Mouse (Mus musculus) forebrain, embryonic 11.5 days (tissue): ENCODE results near the gene Clasp2. TPM values are rescaled to one million over a fixed set of nuclear protein-coding genes. Genes with fewer than 3 reads are reported as not detected.

Experiments used
- ATAC-seq: fragments of 200-750 bp; cut with Nextera tagmentation; replicated peaks from 2 replicates; pipeline ENCODE4 v1.8.0; 2017; ENCODE audit warnings: moderate TSS enrichment; ENCODE audit not compliant: low FRiP score
- DNase-seq: peaks from one replicate; pipeline ENCODE4 v3.0.0-alpha.2; 2017; ENCODE audit warnings: low spot score
- H3K27ac ChIP-seq: fragments of 300-500 bp; sonication (generic); 2 replicates; pipeline ENCODE4 v1.5.1; 2014; ENCODE audit warnings: low read depth, low read length
- H3K27me3 ChIP-seq: fragments of 300-500 bp; sonication (generic); 2 replicates; pipeline ENCODE4 v1.6.1; 2014; ENCODE audit warnings: mild to moderate bottlenecking, low read length, mixed read lengths; ENCODE audit not compliant: control insufficient read depth, insufficient read depth
- H3K36me3 ChIP-seq: fragments of 300-500 bp; sonication (generic); 2 replicates; pipeline ENCODE4 v1.6.1; 2014; ENCODE audit warnings: mild to moderate bottlenecking, low read length, moderate library complexity, mixed read lengths; ENCODE audit not compliant: control insufficient read depth, insufficient read depth
- H3K4me1 ChIP-seq: fragments of 300-500 bp; sonication (generic); replicated peaks from 2 replicates; pipeline ENCODE4 v1.6.1; 2014; ENCODE audit warnings: low read length, mixed read lengths; ENCODE audit not compliant: control insufficient read depth, insufficient read depth
- H3K4me2 ChIP-seq: fragments of 300-500 bp; sonication (generic); 2 replicates; pipeline ENCODE4 v1.6.1; 2014; ENCODE audit warnings: low read depth, mild to moderate bottlenecking, low read length, moderate library complexity, mixed read lengths; ENCODE audit not compliant: severe bottlenecking
- H3K4me3 ChIP-seq: fragments of 300-500 bp; sonication (generic); 2 replicates; pipeline ENCODE4 v1.5.1; 2014; ENCODE audit warnings: low read depth, low read length
- H3K9ac ChIP-seq: fragments of 300-500 bp; sonication (generic); 2 replicates; pipeline ENCODE4 v1.6.1; 2014; ENCODE audit warnings: low read length
- H3K9me3 ChIP-seq: fragments of 300-500 bp; sonication (generic); 2 replicates; pipeline ENCODE4 v1.6.1; 2016; ENCODE audit warnings: low read length, mixed read lengths; ENCODE audit not compliant: control insufficient read depth
- WGBS: fragments of 180-500 bp; shearing (Covaris S2); extraction: QIAGEN DNeasy Blood & Tissue Kit; methylation state at CpG from one replicate; pipeline ENCODE4 v1.1.7; 2014; 5-methylcytosine and 5-hydroxymethylcytosine counted together
- polyA plus RNA-seq: library from polyadenylated mRNA; unstranded; fragments of >200 nt; fragmentation: Nextera tagmentation; extraction: Ambion mirVana; gene quantifications from 2 replicates; pipeline ENCODE4 v1.2.1, GENCODE M21; 2014

Gene Clasp2
- polyA plus RNA-seq, 1 experiment from 2014 or later: 59.2 TPM

- Histone ChIP-seq H3K9ac (peak overlapping the region; percentile 85), H3K4me3 (peak overlapping the region; percentile 94), H3K9me3 (no peaks in the 10 kb centered on the region), H3K27me3 (no peaks in the 10 kb centered on the region), H3K4me1 (no peaks in the 10 kb centered on the region; the same call in 1 of the 2 replicates), H3K36me3 (no peaks in the 10 kb centered on the region), H3K27ac (peak overlapping the region; percentile 53; the same call in 1 of the 2 replicates), H3K4me2 (peak overlapping the region; percentile 92)
- under 1% methylated on average over 53 of the region's 64 CpGs for WGBS
- DNase-seq: peak; percentile 80
- ATAC-seq: peak; percentile 79
These were observed 414 bp downstream of the Clasp2 start for GRCm38 (mm10) chr9:113741637-113742137.

GRCm38 (mm10) chr9:113742361-113742794 is 1.1 kb downstream of the Clasp2 start:
- 7% methylated on average over 17 of the region's 17 CpGs for WGBS
- peak overlapping the region; percentile 85 for H3K9ac ChIP-seq
- H3K4me1 ChIP-seq: no peaks in the 10 kb centered on the region; the same call in 1 of the 2 replicates
- no peak for DNase-seq
- no peaks in the 10 kb centered on the region for H3K9me3 ChIP-seq
- H3K4me2 ChIP-seq: peak overlapping the region; percentile 92
- H3K27me3 ChIP-seq: no peaks in the 10 kb centered on the region
- no peaks in the 10 kb centered on the region for H3K36me3 ChIP-seq
- ATAC-seq: no peak
- peak overlapping the region; percentile 94 for H3K4me3 ChIP-seq
- H3K27ac ChIP-seq: no peak overlapping the region

- H3K27ac ChIP-seq: no peak overlapping the region
- 58% methylated on average over 3 of the region's 3 CpGs for WGBS
- H3K4me3 ChIP-seq: no peak overlapping the region
- ATAC-seq (no peak), DNase-seq (no peak)
- no peaks in the 10 kb centered on the region for H3K36me3 ChIP-seq
- no peak overlapping the region for H3K4me2 ChIP-seq
- no peaks in the 10 kb centered on the region; the same call in 1 of the 2 replicates for H3K4me1 ChIP-seq
- no peak overlapping the region for H3K9ac ChIP-seq
- H3K9me3 ChIP-seq: no peaks in the 10 kb centered on the region
- no peaks in the 10 kb centered on the region for H3K27me3 ChIP-seq
These were observed 2.0 kb downstream of the Clasp2 start for GRCm38 (mm10) chr9:113743291-113743690.

- Histone ChIP-seq H3K4me1 (no peaks in the 10 kb centered on the region), H3K9me3 (no peaks in the 10 kb centered on the region), H3K9ac (no peak overlapping the region), H3K4me3 (no peak overlapping the region), H3K27me3 (no peaks in the 10 kb centered on the region), H3K36me3 (no peaks in the 10 kb centered on the region), H3K4me2 (no peak overlapping the region), H3K27ac (no peak overlapping the region)
- WGBS: 80% methylated on average over 7 of the region's 7 CpGs
- ATAC-seq: no peak
- no peak for DNase-seq
These were observed 8.1 kb downstream of the Clasp2 start for GRCm38 (mm10) chr9:113749356-113749755.

- no peak overlapping the region for H3K4me3 ChIP-seq
- no peak overlapping the region for H3K9ac ChIP-seq
- no peak overlapping the region for H3K27ac ChIP-seq
- ATAC-seq: no peak
- WGBS: 91% methylated on average over 15 of the region's 15 CpGs
- H3K9me3 ChIP-seq: peaks cover 2% of the 10 kb centered on the region; the same call in 1 of the 2 replicates
- H3K27me3 ChIP-seq: no peaks in the 10 kb centered on the region
- H3K36me3 ChIP-seq: peaks cover 3% of the 10 kb centered on the region; the same call in 1 of the 2 replicates
- no peaks in the 10 kb centered on the region; the same call in 1 of the 2 replicates for H3K4me1 ChIP-seq
- H3K4me2 ChIP-seq: no peak overlapping the region
- DNase-seq: no peak
These were observed 14.8 kb downstream of the Clasp2 start for GRCm38 (mm10) chr9:113755888-113756719.

GRCm38 (mm10) chr9:113758472-113758871 is 17.2 kb downstream of the Clasp2 start:
- Histone ChIP-seq H3K36me3 (peaks cover 3% of the 10 kb centered on the region; the same call in 1 of the 2 replicates), H3K4me3 (no peak overlapping the region)
- no peak for ATAC-seq

GRCm38 (mm10) chr9:113759684-113760083 is 18.4 kb downstream of the Clasp2 start:
- Histone ChIP-seq H3K4me2 (no peak overlapping the region), H3K9me3 (peaks cover 2% of the 10 kb centered on the region; the same call in 1 of the 2 replicates), H3K4me3 (no peak overlapping the region), H3K36me3 (peaks cover 3% of the 10 kb centered on the region; the same call in 1 of the 2 replicates), H3K9ac (no peak overlapping the region), H3K27me3 (no peaks in the 10 kb centered on the region), H3K4me1 (no peaks in the 10 kb centered on the region; the same call in 1 of the 2 replicates), H3K27ac (no peak overlapping the region)
- DNase-seq: no peak
- 97% methylated on average over 1 of the region's 1 CpGs for WGBS
- ATAC-seq: no peak

More at GRCm38 (mm10) chr9:113758472-113758871, 17.2 kb downstream of the Clasp2 start:
- Histone ChIP-seq H3K4me2 (no peak overlapping the region), H3K9me3 (peaks cover 2% of the 10 kb centered on the region; the same call in 1 of the 2 replicates), H3K27ac (no peak overlapping the region), H3K9ac (no peak overlapping the region), H3K27me3 (no peaks in the 10 kb centered on the region), H3K4me1 (no peaks in the 10 kb centered on the region; the same call in 1 of the 2 replicates)
- WGBS: 95% methylated on average over 10 of the region's 10 CpGs
- DNase-seq: no peak

- H3K27ac ChIP-seq: no peak overlapping the region
- peaks cover 3% of the 10 kb centered on the region; the same call in 1 of the 2 replicates for H3K36me3 ChIP-seq
These were observed 21.1 kb downstream of the Clasp2 start for GRCm38 (mm10) chr9:113762389-113762788.

More at GRCm38 (mm10) chr9:113762389-113762788, 21.1 kb downstream of the Clasp2 start:
- Histone ChIP-seq H3K27me3 (no peaks in the 10 kb centered on the region), H3K4me2 (no peak overlapping the region), H3K9me3 (peaks cover 2% of the 10 kb centered on the region; the same call in 1 of the 2 replicates), H3K4me3 (no peak overlapping the region), H3K4me1 (no peaks in the 10 kb centered on the region), H3K9ac (no peak overlapping the region)
- WGBS: 95% methylated on average over 6 of the region's 6 CpGs
- no peak for ATAC-seq
- DNase-seq: no peak
